Mouse (Mus musculus) cerebellum, postnatal 36 days (tissue): ENCODE data around the gene Rgma.

Source experiments
- DNase-seq, 2 experiments: peaks; one replicate each; pipeline ENCODE4 v3.0.0; 2021 to 2022; ENCODE audit warnings: mixed read lengths in 2 of 2

Gene Rgma

GRCm38 (mm10) chr7:73375257-73376100 lies at the start of gene Rgma:
Gene Rgma, plus strand, starts transcription at chr7:73375509.
- DNase-seq = peak; percentile 53 to 57

GRCm38 (mm10) chr7:73326236-73326635 lies 49.1 kb upstream of the Rgma start:
- DNase-seq = no peak

- DNase-seq = no peak
Observed at GRCm38 (mm10) chr7:73326680-73327079, 48.6 kb upstream of the Rgma start.

GRCm38 (mm10) chr7:73327193-73327592 lies 48.1 kb upstream of the Rgma start:
- DNase-seq = no peak

GRCm38 (mm10) chr7:73327652-73328051 lies 47.7 kb upstream of the Rgma start:
- DNase-seq = no peak

- no peak for DNase-seq
Observed at GRCm38 (mm10) chr7:73328653-73329207, 46.6 kb upstream of the Rgma start.

- DNase-seq = no peak
Observed at GRCm38 (mm10) chr7:73330754-73331153, 44.6 kb upstream of the Rgma start.

GRCm38 (mm10) chr7:73331645-73332044 lies 43.7 kb upstream of the Rgma start:
- no peak for DNase-seq

GRCm38 (mm10) chr7:73333398-73333988 lies 41.8 kb upstream of the Rgma start:
- DNase-seq = no peak

GRCm38 (mm10) chr7:73334883-73335282 lies 40.4 kb upstream of the Rgma start:
- peak; percentile 82 to 87 for DNase-seq

- no peak for DNase-seq
Observed at GRCm38 (mm10) chr7:73336380-73336779, 38.9 kb upstream of the Rgma start.

GRCm38 (mm10) chr7:73338353-73338752 lies 37.0 kb upstream of the Rgma start:
- DNase-seq = no peak

GRCm38 (mm10) chr7:73343852-73344251 lies 31.5 kb upstream of the Rgma start:
- no peak for DNase-seq

GRCm38 (mm10) chr7:73348585-73349124 lies 26.7 kb upstream of the Rgma start:
- DNase-seq = no peak

- DNase-seq = no peak
Observed at GRCm38 (mm10) chr7:73349158-73349557, 26.2 kb upstream of the Rgma start.

- DNase-seq = no peak
Observed at GRCm38 (mm10) chr7:73355229-73355628, 20.1 kb upstream of the Rgma start.

GRCm38 (mm10) chr7:73356901-73357300 lies 18.4 kb upstream of the Rgma start:
- no peak for DNase-seq

GRCm38 (mm10) chr7:73357626-73358025 lies 17.7 kb upstream of the Rgma start:
- peak; percentile 41 to 49 for DNase-seq

GRCm38 (mm10) chr7:73365511-73365910 lies 9.8 kb upstream of the Rgma start:
- no peak for DNase-seq

- no peak for DNase-seq
Observed at GRCm38 (mm10) chr7:73365965-73366364, 9.3 kb upstream of the Rgma start.

- no peak for DNase-seq
Observed at GRCm38 (mm10) chr7:73367681-73368464, 7.4 kb upstream of the Rgma start.

- DNase-seq = no peak
Observed at GRCm38 (mm10) chr7:73369992-73370391, 5.3 kb upstream of the Rgma start.
